Mouse (Mus musculus) frontal cortex, adult 2 months (tissue): Measurements from ENCODE around the gene Clasrp. TPM values are rescaled to one million over a fixed set of nuclear protein-coding genes. Genes with fewer than 3 reads are reported as not detected.

Experiments
- DNase-seq, 2 experiments: peaks; one replicate each; pipeline ENCODE4 v3.0.0; 2022; ENCODE audit warnings: low spot score in 1 of 2; ENCODE audit errors: extremely low spot score in 1 of 2
- polyA plus RNA-seq: library from polyadenylated mRNA; depleted of rRNA; stranded (reverse); fragments of >200 nt; gene quantifications from 2 replicates; pipeline ENCODE4 v1.2.3, GENCODE M21; 2012

Clasrp gene
- polyA plus RNA-seq, 1 experiment: 164 TPM

DNA sequence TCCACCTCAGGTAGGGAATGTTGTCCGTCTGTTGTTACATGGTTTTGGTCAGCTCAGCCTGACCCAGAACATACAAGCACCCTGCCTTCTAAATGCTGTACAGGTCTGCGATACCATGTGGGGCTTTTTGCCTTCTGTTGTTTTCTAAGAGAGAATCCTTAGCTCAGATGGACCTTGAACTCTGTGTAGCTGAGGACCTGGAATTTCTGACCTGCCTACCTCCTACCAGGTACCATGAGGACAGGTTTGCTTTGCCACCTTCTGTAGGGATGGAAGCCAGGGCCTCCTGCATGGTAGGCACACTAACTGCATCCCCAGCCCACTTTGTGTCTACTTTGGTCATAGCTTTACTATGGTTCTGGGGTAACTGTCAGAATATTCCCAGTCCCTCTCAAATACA lies 38.5 kb downstream of the Clasrp start:
- no peak for DNase-seq

GRCm38 (mm10) chr7:19564455-19564854 lies 39.8 kb downstream of the Clasrp start:
- no peak for DNase-seq

GRCm38 (mm10) chr7:19563884-19564283 lies 40.4 kb downstream of the Clasrp start:
- no peak for DNase-seq

GRCm38 (mm10) chr7:19562643-19563410 lies 41.5 kb downstream of the Clasrp start, which contains the start of gene Ppp1r37:
Gene Ppp1r37 (minus strand): TSS chr7:19563076.
- DNase-seq: no peak

DNA sequence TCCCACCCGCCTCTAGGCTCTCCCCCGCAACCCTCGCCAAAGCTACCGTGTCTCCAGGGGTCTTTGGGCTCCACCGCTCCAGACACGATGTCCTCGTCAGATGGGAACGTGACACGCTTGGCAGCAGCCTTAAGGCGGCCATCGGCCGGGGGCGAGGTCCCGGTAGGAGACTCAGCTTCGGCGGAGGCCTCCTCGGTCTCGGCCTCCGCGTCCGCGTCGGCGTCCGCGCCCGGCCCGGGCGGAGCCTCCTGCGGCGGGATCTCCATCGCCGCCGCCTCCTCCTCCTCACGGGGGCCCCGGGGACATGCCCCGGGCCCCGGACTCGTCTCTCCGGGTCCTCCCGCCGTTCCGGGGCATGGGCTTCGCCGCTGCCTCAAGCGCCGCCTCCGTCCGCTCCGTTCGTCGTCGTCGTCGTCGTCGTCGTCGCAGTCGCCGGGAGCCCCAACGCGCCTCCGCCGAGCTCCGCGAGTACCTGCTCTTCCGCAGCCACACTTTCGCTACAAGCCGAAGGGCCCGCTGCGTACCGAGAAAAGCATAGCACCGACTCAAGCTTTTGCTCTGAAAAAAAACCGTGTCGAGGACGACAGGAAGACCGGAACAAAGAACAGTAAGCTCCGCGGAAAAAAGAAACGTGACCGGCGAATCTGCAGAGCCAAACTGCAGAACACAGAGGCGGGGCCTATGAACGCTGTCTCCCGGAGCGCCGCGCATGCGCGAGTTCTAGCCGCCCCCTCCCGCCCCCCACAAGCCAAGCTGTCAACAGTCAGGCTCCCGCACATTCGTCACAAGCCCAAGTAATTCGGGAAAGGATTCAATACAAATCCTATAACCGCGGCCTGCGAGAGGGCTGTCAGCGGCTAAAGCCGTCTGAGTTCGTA lies 42.3 kb downstream of the Clasrp start:
- DNase-seq: peak; percentile 70 to 91

DNA sequence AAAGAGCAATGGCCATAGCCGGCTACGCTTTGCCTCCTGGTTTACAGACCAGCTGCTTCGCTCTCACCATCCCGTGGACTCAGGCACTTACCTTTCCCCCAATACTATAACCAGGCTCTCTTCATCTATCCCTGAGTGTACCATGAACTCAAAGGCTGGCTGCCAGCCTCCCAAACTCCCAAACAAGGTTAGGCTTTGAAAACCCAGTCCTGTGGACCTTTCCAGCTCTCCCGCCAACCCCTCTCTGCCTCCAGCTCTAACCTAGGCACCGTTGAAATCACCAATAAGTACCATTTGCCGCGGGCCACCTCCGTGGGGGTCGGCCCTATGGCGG lies 42.9 kb downstream of the Clasrp start:
- DNase-seq: no peak

DNA sequence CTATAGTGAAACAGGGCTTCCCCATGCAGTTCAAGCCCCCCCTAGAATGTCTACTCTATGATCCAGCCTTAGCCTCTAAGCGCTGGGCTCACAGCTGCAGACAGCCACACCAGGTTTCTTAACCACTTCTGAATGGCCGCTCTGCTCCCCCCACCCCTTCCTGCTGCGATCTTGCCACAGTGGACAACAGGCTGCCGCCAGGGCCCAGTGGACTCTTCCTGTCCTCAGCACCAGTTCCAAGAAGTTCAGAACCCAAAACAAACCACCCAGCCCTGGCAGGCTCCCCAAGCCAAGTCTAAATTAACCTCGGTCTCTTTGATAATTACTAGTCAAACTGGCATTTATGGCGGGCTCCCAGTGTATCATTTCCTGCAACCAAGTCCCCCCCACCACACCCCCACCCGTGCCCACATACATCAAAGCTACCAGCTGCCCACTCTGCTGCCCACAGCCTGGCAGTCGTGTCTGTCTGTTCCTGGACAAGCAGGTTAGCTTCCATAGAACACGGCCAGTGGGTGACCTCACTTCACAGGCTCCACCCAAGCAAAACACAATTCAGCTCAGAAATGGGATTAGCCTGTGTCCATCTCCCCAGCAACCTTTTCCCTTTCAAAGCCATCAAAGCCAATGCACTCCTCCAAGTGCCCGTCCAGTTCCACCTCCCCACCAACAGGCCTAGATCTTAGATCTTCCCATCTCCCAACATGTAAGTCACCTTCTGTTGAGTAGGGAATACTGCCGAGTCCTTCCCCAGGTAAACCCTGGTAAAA lies 43.6 kb downstream of the Clasrp start:
- DNase-seq: no peak

- no peak for DNase-seq
These were observed 45.3 kb downstream of the Clasrp start for GRCm38 (mm10) chr7:19558965-19559364.

- DNase-seq: peak in 1 of 2 experiments; percentile 54
These were observed 46.0 kb downstream of the Clasrp start for GRCm38 (mm10) chr7:19557982-19558900.

DNA sequence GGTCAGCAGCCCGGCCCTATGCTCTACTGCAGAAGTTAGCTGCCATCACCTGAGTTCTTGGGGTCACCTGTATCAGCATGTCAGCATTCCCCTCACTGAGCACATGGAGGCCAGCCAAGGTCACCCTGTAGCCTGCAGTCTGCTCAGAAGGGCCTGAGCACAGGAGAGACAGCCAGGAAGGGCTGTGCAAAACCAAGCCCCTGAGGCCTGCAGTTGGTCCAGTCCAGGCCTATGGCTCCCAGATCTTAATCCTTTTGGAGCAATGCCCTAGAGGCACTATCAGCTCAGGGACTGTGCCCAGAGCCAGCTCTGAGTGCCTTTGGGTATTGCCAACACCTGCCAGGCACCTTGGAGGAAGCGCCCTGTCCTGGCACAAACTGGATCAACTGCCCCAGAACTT lies 47.2 kb downstream of the Clasrp start:
- no peak for DNase-seq

DNA sequence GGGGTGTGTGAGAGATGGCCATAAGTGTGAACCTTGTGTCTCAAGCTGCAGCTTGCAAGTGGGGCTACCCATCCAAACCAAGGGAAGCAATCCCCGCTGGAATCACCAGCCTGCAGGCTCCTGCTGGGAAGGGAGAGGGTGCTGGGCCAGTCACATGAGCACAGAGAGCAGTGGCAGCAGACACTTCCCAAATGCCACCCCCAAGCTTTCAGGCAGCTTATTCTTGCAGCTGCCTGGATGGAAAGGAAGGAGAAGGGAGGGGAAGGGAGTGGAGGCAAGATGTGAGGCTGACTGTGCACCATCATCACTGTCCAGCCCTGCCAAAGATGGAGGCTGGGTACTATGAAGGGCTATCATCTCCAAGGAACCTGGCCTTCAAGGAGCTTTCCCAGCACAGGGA lies 50.1 kb downstream of the Clasrp start:
- DNase-seq: peak; percentile 60 to 82

DNA sequence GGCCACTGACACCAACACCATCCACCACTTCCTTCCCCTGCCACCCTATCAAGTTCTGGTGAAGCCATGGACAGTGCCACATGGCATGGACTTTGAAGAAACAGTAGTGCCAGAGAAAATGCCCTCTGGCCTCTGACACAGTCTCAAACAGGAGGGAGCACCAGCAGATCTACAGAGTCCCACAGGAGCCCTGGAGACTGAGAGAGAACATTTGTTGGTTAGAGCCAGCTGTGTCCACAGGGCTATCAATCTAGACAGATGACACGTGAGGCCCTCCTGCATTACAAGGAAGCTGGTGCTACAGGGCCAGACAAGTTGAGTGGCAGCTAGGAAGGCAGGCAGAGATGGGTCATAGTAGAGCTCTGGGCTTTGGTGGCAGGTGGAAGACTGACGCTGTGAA lies 51.8 kb downstream of the Clasrp start:
- no peak for DNase-seq

DNA sequence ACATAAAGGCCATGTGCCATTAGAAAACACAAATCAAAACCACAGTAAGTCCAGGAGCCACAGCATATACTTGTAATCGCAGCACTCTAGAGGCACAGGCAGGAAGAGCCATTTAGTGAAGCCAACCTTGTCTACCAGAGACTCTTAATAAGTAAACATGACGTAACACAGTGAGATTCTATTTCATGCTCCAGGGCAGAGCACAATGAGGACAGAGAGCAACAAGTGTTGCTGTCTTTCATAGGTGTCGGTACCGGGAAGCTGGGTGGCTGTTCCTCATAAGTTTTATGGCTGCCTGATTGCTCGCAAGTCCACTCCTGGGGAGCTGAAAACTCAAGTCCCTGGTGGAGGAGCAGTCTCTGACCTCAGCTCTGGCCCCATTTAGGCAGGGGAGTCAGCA lies 52.7 kb downstream of the Clasrp start:
- DNase-seq: no peak

GRCm38 (mm10) chr7:19549394-19549793 lies 54.9 kb downstream of the Clasrp start:
- DNase-seq: no peak

GRCm38 (mm10) chr7:19547344-19547969 lies 56.8 kb downstream of the Clasrp start:
- DNase-seq: no peak

DNA sequence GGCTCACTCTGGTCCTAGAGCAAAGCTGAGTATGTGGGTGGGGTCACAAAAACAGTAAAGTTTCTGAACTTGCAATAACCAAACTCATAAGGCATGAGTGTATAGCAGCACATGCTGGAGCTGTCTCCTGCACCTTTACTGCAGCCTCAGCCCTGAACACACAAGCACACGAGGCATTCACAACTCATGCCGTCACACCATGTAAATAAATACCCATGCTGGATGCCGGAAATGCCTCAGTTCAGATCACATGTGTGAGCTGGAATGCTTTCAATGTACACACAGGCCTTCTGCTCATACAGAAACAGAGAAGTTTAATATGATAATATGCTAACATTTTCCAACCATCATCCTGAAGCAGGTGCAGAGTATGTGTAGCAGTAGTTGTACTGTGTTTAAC lies 58.3 kb downstream of the Clasrp start:
- DNase-seq: no peak

GRCm38 (mm10) chr7:19543584-19543983 lies 60.7 kb downstream of the Clasrp start:
- DNase-seq: no peak

DNA sequence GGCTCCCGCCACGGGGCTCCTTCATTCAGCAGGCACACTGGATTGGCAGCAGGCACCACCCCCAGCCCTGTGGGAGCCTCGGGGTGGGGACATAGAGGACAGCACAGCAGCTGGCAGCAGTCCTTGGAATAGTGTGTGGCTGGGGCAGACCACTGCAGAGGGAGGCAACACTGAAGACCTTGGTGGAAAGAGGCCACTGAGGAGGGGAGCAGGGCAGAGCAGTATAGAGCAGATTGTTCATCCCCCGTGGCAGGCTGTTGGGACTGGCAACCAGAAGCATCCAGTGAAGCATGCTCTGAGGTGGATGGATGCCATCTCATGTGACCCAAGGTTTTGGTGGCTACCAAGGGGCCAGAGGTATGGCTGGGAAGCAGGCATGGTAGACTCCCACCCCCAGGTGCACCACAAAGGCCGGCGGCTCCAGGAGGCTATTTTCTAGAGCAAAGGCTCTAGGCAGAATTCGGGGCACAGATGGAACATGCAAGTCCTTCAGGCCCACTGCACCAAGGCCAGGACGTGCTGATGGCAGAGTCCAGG lies 62.1 kb downstream of the Clasrp start:
- no peak for DNase-seq

GRCm38 (mm10) chr7:19541681-19542154 lies 62.6 kb downstream of the Clasrp start:
- DNase-seq: no peak
